Mouse (Mus musculus): ENCODE measurements around the gene Kynu.

- TF ChIP-seq E2F4 (IDR thresholded peaks at IDR 0.05; ENCODE audit: insufficient read depth) (no peak), POLR2A (IDR thresholded peaks at IDR 0.05; ENCODE audit: insufficient read length, low read depth) (no peak), MAX (IDR thresholded peaks at IDR 0.05; ENCODE audit: low read depth) (no peak), TCF12 (IDR thresholded peaks at IDR 0.05; ENCODE audit: insufficient read depth, poor library complexity, severe bottlenecking) (no peak), USF1 (IDR thresholded peaks at IDR 0.05; ENCODE audit: low read depth) (no peak), POLR2AphosphoS2 (IDR thresholded peaks at IDR 0.05; ENCODE audit: insufficient read length, low read depth) (no peak), CEBPB (IDR thresholded peaks at IDR 0.05; ENCODE audit: insufficient read depth, poor library complexity, severe bottlenecking) (no peak), MYOD1 (IDR thresholded peaks at IDR 0.05; ENCODE audit: control insufficient read depth in 1 of 3, insufficient read length in 2 of 3, low read depth in 2 of 3) (no peak)
Measured at GRCm38 (mm10) chr2:43554216-43554615, 913 bp upstream of the Kynu start.
